Comparison of ENCODE assay signal across 8 mouse cellular contexts in the genomic region with DNA sequence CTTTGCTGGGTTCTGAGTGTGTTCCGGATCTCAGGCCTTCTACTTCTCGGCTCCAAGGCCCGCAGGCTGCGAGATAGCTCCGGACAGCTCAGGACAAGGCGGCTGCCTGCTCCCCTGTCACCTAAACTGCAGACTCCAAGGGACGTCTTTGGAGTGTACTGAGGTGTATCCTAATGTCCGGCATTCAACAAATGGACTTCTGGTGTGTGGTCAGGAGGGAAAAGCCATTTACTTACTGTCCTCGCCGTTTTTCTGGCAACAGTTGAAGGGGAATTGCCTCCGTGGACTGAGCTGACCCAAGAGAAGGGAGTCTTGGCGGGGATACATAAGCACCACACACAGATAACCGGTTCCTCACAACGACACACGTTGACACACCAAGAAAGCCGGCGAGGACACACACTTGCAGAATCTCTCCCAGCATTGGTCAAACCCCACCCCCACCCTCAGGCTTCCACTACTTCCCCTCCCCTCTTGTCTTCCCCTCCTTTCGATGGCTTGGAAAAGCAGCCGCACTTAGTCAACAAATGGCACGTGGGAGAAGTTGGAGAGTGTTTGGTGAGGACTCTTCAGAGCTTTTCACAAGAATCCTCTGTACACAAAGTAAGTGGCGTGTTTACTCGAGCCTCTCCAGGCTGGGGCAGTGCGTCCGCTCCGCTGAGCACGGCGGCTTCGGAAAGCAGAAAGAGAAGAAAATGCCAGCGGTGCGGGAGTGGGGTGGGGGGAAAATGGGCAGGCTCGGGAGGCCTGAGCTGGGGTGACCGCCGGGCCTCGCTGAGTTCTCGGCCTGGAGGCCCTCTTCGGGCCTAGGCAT. TPM values are rescaled to one million over a fixed set of nuclear protein-coding genes. Genes with fewer than 3 reads are reported as not detected.
DNase-seq lines count a peak whose midpoint lies in the region; ATAC-seq lines count a peak whose summit lies in the region.

No protein-coding gene starts in this region.

- peak overlapping the region; percentile 43 for H3K4me3 ChIP-seq in hindbrain, embryonic 15.5 days

- 2% methylated on average over 36 of the region's 36 CpGs for WGBS in hindbrain, embryonic 15.5 days

- peak overlapping the region; percentile 78 for H3K27ac ChIP-seq in hindbrain, embryonic 15.5 days (replicated peaks)

- H3K9ac ChIP-seq in hindbrain, embryonic 15.5 days, result peak overlapping the region; percentile 47

- H3K36me3 ChIP-seq in hindbrain, embryonic 15.5 days, result no peaks in the 10 kb centered on the region

- H3K9me3 ChIP-seq in hindbrain, embryonic 15.5 days, result no peaks in the 10 kb centered on the region

- H3K27me3 ChIP-seq in hindbrain, embryonic 15.5 days, result peaks cover 55% of the 10 kb centered on the region

- H3K4me1 ChIP-seq in hindbrain, embryonic 15.5 days (replicated peaks), result peaks cover 27% of the 10 kb centered on the region

- peak overlapping the region; percentile 60 for H3K4me2 ChIP-seq in hindbrain, embryonic 15.5 days

- ATAC-seq in hindbrain, embryonic 15.5 days (ENCODE audit: low FRiP score, low read depth), result peak; percentile 50
- no peak for ATAC-seq in frontal cortex, adult (ENCODE audit: low TSS enrichment)

- peak; percentile 19 for DNase-seq in adrenal gland, postnatal 36 days
- DNase-seq in adrenal gland, postnatal 10 days, result no peak
- peak; percentile 68 to 80 for DNase-seq in cerebellum, postnatal 25 days
- peak; percentile 76 for DNase-seq in lung, postnatal 36 days
- DNase-seq in urinary bladder, adult 18-20 months (ENCODE audit: low spot score in 2 of 2), result no peak
- DNase-seq in urinary bladder, postnatal 4 days (ENCODE audit: low spot score in 2 of 2), result no peak

RNA-seq across cellular contexts. Expression of gene Pax6, which starts 5.6 kb away (rescaled TPM):
- not detected for total RNA-seq in adrenal gland, postnatal 36 days (2021)
- total RNA-seq in adrenal gland, postnatal 10 days (2021), result under 1 TPM in 1 of 2 experiments, not detected in 1; 0.36 TPM
- 32.6 and 42.3 TPM in 2 replicates for polyA plus RNA-seq in hindbrain, embryonic 15.5 days (2015; fragmentation: Nextera tagmentation; extraction: Ambion mirVana)

Comparison
In these comparisons a context has a peak if more than half of its experiments do, and no peak if none do; other contexts are left out.
1. DNase-seq: peak in adrenal gland, postnatal 36 days (2 of 2), cerebellum, postnatal 25 days (2 of 2) and lung, postnatal 36 days (single experiment); none in adrenal gland, postnatal 10 days (single experiment), urinary bladder, adult 18-20 months (0 of 2) and urinary bladder, postnatal 4 days (0 of 2).